Mouse (Mus musculus) layer of hippocampus, adult 9-10 months (tissue): ENCODE measurements at regions not wholly inside any gene's neighbourhood (a gene's known extent, or its start where the extent isn't known, plus 50 kb on each side); places are given as distances from the start of the nearest gene placed in this dataset.
A peak's percentile ranks its signal among the peaks of the same experiment; 100 is the strongest.

ENCODE experiments used
- DNase-seq: peaks from one replicate; pipeline ENCODE4 v3.0.0; 2022; ENCODE audit warnings: low spot score

DNA sequence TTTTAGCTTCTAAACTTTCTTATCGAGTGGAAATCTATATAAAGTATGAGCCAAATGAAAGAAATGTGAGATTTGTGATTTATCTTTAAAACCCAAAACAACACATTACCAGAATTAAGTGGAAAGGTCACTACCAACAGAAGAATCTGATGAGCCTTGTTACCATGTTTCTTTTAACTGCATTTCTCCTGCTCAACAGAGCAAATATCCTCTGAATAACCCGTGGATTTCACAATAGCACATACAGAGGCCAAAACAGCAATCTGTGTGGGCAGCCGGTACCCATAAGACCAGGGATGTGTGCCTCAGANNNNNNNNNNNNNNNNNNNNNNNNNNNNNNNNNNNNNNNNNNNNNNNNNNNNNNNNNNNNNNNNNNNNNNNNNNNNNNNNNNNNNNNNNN is 85.3 kb downstream of the 4930444P10Rik start:
- no peak for DNase-seq

DNA sequence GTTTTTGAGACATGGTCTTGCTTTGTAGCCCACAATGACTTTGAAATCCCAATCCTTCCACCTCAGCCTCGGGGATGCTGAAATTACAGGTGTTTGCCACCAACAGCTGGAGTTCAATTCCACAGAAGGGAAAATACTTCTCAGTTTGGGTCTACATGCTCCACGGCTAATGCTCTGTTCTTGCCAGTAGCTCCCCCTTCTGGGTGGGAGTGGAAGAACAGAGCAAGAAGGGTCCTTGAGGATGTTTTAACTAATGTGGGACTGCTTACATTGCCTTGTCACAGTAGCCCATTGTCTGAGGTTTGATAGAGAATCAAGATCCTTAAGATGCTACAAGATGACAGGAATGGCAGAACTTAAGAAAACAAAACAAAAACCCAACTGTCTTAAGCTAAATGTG is 86.2 kb downstream of the 4930444P10Rik start:
- DNase-seq: no peak

DNA sequence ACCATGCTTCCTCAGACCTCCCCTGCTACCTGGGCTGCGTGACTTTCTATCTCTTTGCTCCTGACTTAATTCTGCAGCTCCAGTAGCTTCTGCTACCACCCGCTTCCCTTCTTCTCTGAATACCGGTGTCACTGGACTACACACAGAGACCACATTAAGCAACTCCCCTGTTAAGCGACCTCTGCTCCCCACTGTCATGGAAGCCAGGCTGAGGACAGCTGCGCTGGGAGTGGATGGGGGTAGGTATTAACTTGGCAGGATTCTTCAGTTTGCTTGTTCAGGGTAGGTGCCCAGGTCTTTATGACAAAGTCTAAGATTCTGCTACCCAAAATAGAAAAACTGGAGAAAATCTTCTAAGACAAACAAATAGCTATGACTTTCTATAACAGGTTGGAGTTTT is 96.0 kb downstream of the 4930444P10Rik start:
- no peak for DNase-seq

DNA sequence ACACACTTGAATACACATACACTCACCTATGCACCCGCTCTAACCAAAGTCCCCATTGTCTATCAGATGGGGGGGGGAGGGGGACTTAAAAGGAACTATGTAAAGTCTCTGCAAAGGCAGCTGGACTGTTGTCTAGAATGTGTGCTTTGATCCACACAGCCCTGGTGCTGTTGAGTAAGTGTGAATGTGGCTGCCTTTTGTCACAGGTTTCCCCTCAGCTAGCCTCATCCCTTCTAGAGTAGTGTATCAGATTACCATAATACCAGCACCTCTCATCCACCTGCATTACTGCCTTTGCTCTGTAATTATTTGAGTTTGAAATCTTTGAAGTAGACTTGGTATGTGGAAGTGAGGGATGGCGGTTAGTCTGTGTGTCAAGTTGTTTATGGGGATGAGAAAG is 96.8 kb downstream of the 4930444P10Rik start:
- no peak for DNase-seq

DNA sequence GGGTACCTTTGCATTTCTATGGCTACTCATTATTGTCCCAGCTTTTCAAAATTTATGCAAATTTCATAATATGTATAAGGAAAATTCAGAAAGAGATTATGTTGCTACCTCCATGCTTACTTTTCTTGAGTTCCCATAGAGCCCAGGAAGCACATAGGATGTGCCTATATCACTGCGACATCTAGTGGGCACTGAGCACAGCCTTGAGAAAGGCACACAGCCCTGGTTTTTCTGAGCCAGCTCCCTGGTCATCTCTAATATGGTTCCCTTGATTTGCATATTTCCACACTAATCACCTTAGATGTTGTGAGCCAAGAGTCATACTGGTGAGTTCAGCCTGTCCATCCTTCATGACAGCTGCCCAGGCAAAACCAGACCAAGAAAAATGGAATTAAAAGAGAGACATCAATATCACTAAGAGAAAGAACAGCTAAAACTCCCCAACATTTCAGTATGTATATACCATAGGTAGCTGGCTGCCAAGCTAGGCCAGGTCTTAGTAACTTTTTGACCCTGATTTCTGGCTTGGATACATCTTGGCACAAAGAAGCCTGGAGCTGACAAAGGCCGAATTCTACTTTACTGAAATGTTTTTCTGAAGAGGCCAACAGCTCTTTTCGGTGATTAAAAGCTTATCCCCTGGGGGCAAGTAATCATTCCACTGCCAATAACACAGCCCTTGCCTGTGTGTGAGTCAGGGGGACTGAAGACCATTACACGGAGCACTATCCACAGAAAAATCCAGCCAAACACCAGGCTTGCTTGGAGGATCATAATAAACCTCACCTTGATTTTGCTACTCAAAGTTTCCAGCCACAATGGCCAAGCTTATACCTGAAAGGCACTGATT is 99.3 kb downstream of the 4930444P10Rik start:
- DNase-seq: peak; percentile 3

DNA sequence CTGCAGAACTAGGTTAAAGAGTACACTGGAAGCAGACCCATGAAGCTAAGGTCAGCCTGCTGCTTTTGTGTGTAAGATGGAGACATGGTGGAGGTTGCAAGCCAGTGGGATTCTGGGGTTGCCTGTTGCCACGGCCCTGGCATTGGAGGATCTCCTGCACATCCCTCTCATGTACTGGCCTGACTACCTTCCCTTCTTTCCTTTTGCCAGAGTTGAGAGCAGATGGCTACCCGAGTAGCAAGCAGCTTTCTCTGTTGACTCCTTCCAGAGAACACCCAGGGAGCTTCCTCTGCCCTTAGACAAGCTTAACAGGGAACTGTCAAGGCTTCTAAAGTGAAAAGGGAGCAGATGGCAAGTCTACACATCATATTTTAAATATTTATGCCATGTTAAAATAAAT is 102.1 kb downstream of the 4930444P10Rik start:
- no peak for DNase-seq

DNA sequence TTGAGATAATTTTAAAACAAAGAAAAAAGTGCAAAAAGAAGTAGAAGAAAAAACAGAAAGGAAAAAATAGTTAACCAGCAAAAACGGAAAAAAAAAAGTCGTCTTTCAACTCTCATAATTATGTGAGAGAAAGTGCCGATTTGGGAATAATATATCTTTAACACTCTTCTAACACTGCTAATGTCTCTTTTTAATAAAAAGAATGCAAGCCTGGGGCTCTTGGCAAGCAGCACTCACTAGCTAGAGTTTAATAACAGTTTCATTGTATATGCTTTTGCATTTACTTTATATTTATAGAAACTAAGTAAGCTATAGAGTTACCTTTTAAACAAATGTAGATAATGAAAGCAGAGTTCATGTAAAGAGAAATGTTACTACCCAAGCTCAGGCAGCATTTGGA is 107.5 kb downstream of the 4930444P10Rik start:
- DNase-seq: no peak

DNA sequence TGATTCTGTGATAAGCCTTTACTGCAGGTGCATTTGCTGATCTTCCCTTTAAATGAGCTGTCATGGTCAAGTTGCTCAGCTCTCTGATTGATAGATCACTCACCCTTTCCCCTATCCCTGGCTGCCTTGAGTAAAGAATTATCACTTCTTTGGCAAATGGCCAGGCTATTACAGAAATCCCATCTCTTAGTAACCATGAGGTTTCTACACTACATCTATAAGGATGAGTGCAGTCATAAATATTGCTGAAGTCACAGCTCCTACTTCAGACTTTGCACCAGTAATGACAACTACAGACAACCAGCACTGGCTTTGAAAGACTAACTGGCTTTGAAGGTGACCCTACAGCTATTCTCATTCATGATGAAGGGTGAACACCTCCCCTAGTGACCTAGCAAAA is 113.8 kb downstream of the 4930444P10Rik start:
- no peak for DNase-seq

DNA sequence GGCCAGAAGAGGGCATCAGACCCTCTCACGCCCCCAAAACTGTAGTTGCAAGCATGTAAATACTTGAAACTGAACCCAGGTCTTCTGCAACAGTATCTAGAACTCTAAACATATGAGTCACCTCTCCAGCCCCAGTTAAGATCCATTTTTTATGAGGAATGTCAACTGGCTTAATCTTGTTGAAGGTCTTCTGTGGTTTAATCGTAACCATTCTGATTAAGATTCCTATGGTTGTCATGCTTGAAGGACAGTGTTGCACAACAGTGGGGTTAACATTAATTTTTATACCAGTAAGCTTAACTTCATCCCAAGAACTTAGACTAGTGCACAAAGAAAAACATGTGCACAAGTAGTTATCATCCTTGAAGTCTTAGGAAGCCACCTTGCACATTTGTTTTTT is 133.5 kb downstream of the 4930444P10Rik start:
- DNase-seq: no peak

DNA sequence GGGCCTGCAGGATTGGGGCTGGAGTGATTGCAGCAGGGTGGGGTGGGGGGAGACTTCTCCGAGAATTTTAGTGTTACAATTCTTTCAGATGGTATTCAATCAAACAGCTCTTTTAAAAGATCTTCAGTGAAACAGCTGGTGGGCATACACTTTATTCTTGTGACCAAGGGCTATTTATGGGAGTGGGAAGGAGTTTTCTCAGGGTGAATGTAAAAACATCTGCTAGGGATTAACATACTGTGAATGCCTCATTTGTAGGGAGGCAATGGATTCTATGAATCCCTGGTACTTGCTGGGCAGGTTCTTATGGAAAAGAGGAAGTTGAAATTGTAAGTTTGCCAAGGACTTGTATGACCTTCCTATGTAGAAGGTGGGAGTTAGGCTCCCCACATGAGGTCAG is 134.5 kb downstream of the 4930444P10Rik start:
- DNase-seq: no peak

DNA sequence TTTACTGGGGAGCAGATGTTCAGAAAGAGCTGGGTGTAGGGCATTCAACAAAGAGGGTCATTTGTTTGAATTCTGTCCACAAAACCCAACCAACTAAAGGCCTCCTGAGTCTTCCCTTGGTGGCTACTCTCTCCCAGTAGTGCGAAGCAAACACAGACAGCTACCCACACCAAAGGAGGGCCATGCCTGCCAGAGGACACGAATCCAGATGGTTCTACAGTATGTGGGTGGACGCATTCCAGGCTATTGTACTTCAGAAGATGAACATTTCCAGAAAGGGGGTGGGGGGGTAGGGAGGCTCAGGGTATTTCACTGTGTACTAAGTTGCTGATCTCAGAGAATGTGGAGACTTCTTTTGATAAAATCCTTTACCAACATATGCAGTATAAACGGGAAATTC is 149.5 kb downstream of the 4930444P10Rik start:
- DNase-seq: peak; percentile 9

DNA sequence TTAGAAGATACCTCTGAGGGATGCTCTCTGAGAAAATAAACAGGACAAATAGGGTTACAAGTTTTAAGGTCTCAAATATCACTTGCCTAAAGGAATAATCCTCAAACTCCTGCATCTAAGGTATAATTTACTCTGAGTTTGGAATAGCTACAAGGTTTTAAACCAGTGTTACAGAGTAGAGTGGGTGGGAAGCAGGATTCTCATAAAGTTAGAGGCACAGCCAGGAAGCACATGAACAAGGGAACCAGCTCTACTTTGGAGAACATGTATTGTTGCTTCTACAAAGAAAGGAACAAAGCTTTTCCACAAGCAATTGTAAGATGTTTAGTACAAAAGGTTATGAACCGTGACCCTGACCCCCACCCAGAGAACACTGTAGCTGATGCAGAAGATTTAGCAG is 150.1 kb downstream of the 4930444P10Rik start:
- no peak for DNase-seq
